Mouse (Mus musculus) forebrain, postnatal 0 days (tissue): ENCODE measurements around the gene Galnt7. TPM values are rescaled to one million over a fixed set of nuclear protein-coding genes. Genes with fewer than 3 reads are reported as not detected.

Source experiments
- ATAC-seq: fragments of 200-750 bp; cut with Nextera tagmentation; 2 replicates; pipeline ENCODE4 v1.8.0; 2017; ENCODE audit warnings: mild to moderate bottlenecking, moderate library complexity
- DNase-seq: peaks from one replicate; pipeline ENCODE4 v3.0.0-alpha.2; 2015
- H3K27ac ChIP-seq: fragments of 300-500 bp; sonication (generic); 2 replicates; pipeline ENCODE4 v1.5.1; 2014; ENCODE audit warnings: low read depth, mild to moderate bottlenecking, antibody characterized with exemption, low read length, moderate library complexity, mixed read lengths
- H3K27me3 ChIP-seq: fragments of 300-500 bp; sonication (generic); 2 replicates; pipeline ENCODE4 v1.6.1; 2014; ENCODE audit warnings: mild to moderate bottlenecking, low read length, mixed read lengths; ENCODE audit not compliant: insufficient read depth
- H3K36me3 ChIP-seq: fragments of 300-500 bp; sonication (generic); 2 replicates; pipeline ENCODE4 v1.6.1; 2014; ENCODE audit warnings: mild to moderate bottlenecking, moderate library complexity; ENCODE audit not compliant: insufficient read depth
- H3K4me1 ChIP-seq: fragments of 300-500 bp; sonication (generic); 2 replicates; pipeline ENCODE4 v1.6.1; 2014; ENCODE audit warnings: antibody characterized with exemption; ENCODE audit not compliant: insufficient read depth
- H3K4me2 ChIP-seq: fragments of 300-500 bp; sonication (generic); 2 replicates; pipeline ENCODE4 v1.6.1; 2014; ENCODE audit warnings: low read depth, mild to moderate bottlenecking, moderate library complexity
- H3K4me3 ChIP-seq: fragments of 300-500 bp; sonication (generic); 2 replicates; pipeline ENCODE4 v1.5.1; 2014; ENCODE audit warnings: low read depth, low read length, mixed read lengths
- H3K9ac ChIP-seq: fragments of 300-500 bp; sonication (generic); 2 replicates; pipeline ENCODE4 v1.6.1; 2014; ENCODE audit warnings: mild to moderate bottlenecking
- H3K9me3 ChIP-seq: fragments of 300-500 bp; sonication (generic); 2 replicates; pipeline ENCODE4 v1.6.1; 2016; ENCODE audit warnings: low read length
- CTCF ChIP-seq: sonication (generic); IDR thresholded peaks from 2 replicates; pipeline ENCODE4 v1.5.1; 2016; ENCODE audit warnings: antibody characterized with exemption, control low read depth, low read depth
- WGBS: fragments of 180-500 bp; shearing (Covaris S2); extraction: QIAGEN DNeasy Blood & Tissue Kit; methylation state at CpG from one replicate; pipeline ENCODE4 v1.1.7; 2014; 5-methylcytosine and 5-hydroxymethylcytosine counted together
- polyA plus RNA-seq: library from polyadenylated mRNA; unstranded; fragments of >200 nt; fragmentation: Nextera tagmentation; extraction: Ambion mirVana; gene quantifications from 2 replicates; pipeline ENCODE4 v1.2.1, GENCODE M21; 2015
- total RNA-seq: library from RNA; depleted of rRNA; stranded (reverse); fragments of >200 nt; gene quantifications from 2 replicates; pipeline ENCODE4 v1.2.3, GENCODE M21; 2014

Galnt7 gene
- total and polyA plus RNA-seq, 2 experiments from 2014 or later = 5.3 to 8.0 TPM

DNA sequence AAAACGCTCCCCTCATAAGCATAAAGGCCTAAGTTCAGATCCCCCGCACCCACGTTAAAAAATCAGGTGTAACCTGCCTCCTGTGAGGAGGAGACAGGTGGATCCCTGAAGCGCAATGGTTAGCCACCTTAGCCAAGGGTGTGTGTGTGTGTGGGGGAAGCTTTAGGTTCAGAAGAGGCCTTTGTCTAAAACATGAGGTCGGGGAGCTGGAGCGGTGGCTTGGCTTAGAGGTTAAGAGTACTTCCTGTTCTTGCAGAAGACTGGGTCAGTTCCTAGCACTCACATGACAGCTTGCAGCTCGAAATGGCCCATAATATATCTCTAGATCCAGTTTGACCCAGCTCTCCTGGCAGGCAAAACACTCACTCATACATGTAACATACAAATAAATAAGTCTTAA, 60.2 kb downstream of the Galnt7 start:
- TF ChIP-seq CTCF = no peak
- DNase-seq = no peak
- no peak for ATAC-seq
- WGBS = 90% methylated on average over 7 of the region's 7 CpGs
- no peak overlapping the region for H3K9ac ChIP-seq
- no peak overlapping the region for H3K4me3 ChIP-seq
- no peaks in the 10 kb centered on the region for H3K4me1 ChIP-seq
- no peaks in the 10 kb centered on the region for H3K9me3 ChIP-seq
- no peak overlapping the region for H3K4me2 ChIP-seq
- no peaks in the 10 kb centered on the region for H3K27me3 ChIP-seq
- no peak overlapping the region for H3K27ac ChIP-seq
- H3K36me3 ChIP-seq = no peaks in the 10 kb centered on the region

DNA sequence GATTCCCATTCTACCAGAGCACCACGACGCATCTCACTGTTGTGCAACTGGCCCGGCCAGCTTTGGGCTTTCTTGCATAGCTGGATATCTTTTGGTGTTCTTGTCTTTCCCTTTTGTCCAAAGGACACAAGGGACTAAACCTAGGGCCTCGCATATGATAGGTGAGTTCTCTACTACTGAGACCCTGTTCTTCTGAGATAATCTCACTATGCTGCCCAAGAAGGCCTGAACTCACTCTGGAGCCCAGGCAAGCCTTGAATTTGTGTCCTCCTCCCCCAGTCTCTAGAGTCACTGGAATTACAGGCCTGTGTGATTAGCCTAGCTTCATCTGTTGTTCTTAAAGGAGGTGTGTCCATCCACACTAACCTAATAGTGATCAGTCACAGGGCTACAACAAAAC, 61.2 kb downstream of the Galnt7 start:
- Histone ChIP-seq H3K4me2 (no peak overlapping the region), H3K27me3 (no peaks in the 10 kb centered on the region), H3K4me3 (no peak overlapping the region), H3K36me3 (no peaks in the 10 kb centered on the region), H3K9me3 (no peaks in the 10 kb centered on the region), H3K4me1 (no peaks in the 10 kb centered on the region), H3K27ac (no peak overlapping the region), H3K9ac (no peak overlapping the region)
- ATAC-seq = no peak
- no peak for TF ChIP-seq CTCF
- 93% methylated on average over 4 of the region's 4 CpGs for WGBS
- DNase-seq = no peak

DNA sequence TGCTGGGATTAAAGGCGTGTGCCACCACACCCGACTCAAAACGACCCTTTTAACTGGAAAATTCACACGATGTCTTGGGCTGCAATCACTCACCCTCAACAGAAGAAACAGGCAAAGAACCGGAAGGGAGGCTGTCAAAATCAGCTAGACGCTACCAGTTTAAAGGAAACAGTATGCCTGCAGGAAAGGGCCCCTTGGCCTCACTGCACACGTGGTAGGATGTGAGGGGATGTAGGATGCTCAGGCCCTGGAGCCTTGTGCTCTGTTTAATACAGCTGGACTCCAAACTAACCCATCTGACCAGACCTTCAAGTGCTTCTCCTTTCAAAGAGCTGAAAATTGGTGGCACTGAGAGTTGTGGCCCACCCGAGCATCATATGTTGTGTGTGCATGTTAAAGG, 62.8 kb downstream of the Galnt7 start:
- H3K27ac ChIP-seq = no peak overlapping the region
- H3K9ac ChIP-seq = no peak overlapping the region
- no peak overlapping the region for H3K4me3 ChIP-seq
- 92% methylated on average over 8 of the region's 8 CpGs for WGBS
- no peak for DNase-seq
- no peaks in the 10 kb centered on the region for H3K9me3 ChIP-seq
- no peaks in the 10 kb centered on the region for H3K36me3 ChIP-seq
- no peaks in the 10 kb centered on the region for H3K27me3 ChIP-seq
- ATAC-seq = no peak
- no peak overlapping the region for H3K4me2 ChIP-seq
- no peaks in the 10 kb centered on the region for H3K4me1 ChIP-seq
- no peak for TF ChIP-seq CTCF

DNA sequence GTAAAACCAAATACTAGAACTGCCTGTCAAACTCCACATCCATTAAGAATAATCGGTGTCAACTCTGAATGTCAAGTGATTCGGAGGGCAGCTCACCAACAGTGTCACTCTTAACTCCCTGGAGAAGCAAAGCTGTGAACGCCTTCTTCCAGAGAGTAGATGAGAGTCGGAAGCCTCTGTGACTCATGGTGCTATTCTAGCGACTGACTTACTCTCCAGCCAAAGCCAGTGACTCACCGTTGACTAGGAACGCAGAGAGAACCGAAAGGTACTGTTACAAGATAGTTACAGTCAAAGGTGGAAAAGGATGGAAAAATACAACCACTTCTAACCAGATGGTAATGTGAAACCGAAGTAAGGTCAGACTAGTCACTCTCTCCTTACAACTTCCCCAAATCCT, 63.7 kb downstream of the Galnt7 start:
- 87% methylated on average over 9 of the region's 9 CpGs for WGBS
- Histone ChIP-seq H3K4me3 (no peak overlapping the region), H3K27me3 (no peaks in the 10 kb centered on the region), H3K27ac (no peak overlapping the region), H3K9me3 (no peaks in the 10 kb centered on the region), H3K4me1 (peaks cover 5% of the 10 kb centered on the region; the same call in 1 of the 2 replicates), H3K36me3 (no peaks in the 10 kb centered on the region), H3K4me2 (no peak overlapping the region), H3K9ac (no peak overlapping the region)
- ATAC-seq = peak; percentile 32; the same call in 1 of the 2 replicates
- peak; percentile 16 for DNase-seq
- TF ChIP-seq CTCF = no peak

DNA sequence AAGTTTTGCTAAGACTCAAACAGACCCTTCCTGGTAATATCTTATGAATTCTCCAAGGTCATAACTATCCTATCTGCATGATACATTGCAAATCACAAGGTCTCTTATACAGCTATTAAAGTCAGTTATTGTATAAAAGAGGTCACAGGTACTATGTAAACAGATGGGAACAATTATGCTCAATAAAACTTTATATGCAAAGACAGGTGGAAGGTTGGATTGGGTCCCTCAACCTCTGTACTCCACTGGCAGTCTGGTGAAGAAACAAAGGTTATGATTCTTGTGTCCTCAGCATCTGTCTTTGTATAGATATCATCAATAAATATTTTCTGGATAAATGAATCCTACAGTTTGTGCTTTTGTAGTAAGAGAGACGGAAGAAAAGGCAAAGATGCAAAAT, 64.2 kb downstream of the Galnt7 start:
- Histone ChIP-seq H3K9me3 (no peaks in the 10 kb centered on the region), H3K27me3 (no peaks in the 10 kb centered on the region), H3K9ac (no peak overlapping the region), H3K4me3 (no peak overlapping the region), H3K36me3 (no peaks in the 10 kb centered on the region), H3K4me1 (peaks cover 5% of the 10 kb centered on the region; the same call in 1 of the 2 replicates), H3K4me2 (no peak overlapping the region), H3K27ac (no peak overlapping the region)
- no peak for ATAC-seq
- 95% methylated on average over 1 of the region's 1 CpGs for WGBS
- TF ChIP-seq CTCF = no peak
- DNase-seq = no peak

DNA sequence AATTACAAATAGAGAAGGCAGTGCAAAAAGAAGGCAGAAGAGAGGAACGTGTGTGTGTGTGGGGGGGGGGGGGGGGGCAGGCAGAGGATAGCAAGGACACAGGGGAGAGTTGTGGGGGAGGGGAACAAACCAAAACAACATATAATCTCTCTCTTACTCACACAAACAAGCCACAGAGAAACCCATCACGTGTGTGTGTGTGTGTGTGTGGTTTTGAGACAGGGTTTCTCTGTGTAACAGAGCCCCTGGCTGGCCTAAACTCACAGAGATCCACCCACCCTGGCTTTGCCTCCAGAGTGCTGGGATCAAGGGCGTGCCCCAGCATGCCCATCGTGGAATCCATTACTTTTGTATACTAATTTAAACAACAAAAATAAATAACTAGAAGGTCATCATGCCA, 66.2 kb downstream of the Galnt7 start:
- Histone ChIP-seq H3K27ac (no peak overlapping the region), H3K27me3 (no peaks in the 10 kb centered on the region), H3K4me2 (no peak overlapping the region), H3K4me1 (peaks cover 5% of the 10 kb centered on the region; the same call in 1 of the 2 replicates), H3K9ac (no peak overlapping the region), H3K36me3 (no peaks in the 10 kb centered on the region), H3K9me3 (no peaks in the 10 kb centered on the region), H3K4me3 (no peak overlapping the region)
- no peak for ATAC-seq
- TF ChIP-seq CTCF = no peak
- 56% methylated on average over 4 of the region's 4 CpGs for WGBS
- no peak for DNase-seq

DNA sequence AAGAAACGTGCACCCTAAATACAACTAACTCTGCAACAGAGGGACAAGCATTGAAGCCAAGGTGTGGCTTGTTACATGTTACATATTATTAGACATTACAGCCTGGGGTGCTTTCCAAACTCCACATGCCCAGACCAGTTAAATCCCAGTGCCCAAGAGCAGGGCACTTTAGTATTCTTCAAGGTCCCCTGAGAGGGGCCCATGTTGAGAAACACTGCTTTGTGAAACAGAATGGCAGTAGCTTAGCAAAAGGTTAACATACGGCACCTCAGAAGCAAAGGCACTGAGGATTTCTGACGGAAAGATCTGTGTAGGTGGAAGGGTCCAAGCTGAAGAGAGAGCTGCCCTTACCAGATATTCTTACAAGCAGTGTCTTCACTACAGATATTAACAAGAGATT, 67.0 kb downstream of the Galnt7 start:
- DNase-seq = no peak
- H3K4me1 ChIP-seq = peaks cover 5% of the 10 kb centered on the region; the same call in 1 of the 2 replicates
- H3K27ac ChIP-seq = no peak overlapping the region
- WGBS = 48% methylated on average over 3 of the region's 3 CpGs
- H3K9ac ChIP-seq = no peak overlapping the region
- H3K4me3 ChIP-seq = no peak overlapping the region
- no peak for TF ChIP-seq CTCF
- H3K27me3 ChIP-seq = no peaks in the 10 kb centered on the region
- ATAC-seq = no peak
- no peaks in the 10 kb centered on the region for H3K36me3 ChIP-seq
- no peaks in the 10 kb centered on the region for H3K9me3 ChIP-seq
- no peak overlapping the region for H3K4me2 ChIP-seq

DNA sequence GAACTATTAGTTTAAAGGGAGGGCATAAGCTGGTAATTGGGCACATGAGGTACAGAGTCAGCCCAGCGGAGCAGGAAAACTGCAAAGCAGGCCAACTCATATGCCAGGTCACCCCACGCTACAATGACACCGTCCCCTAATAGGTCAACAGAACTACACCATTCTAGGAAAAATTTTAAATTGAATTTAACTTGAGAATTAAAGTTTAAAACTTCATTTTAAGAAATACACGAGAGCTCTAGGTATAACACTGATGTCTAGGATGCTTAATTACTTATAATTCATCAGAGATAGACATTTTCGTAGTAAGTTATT, 67.7 kb downstream of the Galnt7 start:
- no peaks in the 10 kb centered on the region for H3K36me3 ChIP-seq
- no peak overlapping the region for H3K4me2 ChIP-seq
- peaks cover 5% of the 10 kb centered on the region; the same call in 1 of the 2 replicates for H3K4me1 ChIP-seq
- TF ChIP-seq CTCF = no peak
- WGBS = 74% methylated on average over 5 of the region's 5 CpGs
- ATAC-seq = no peak
- H3K9ac ChIP-seq = no peak overlapping the region
- H3K9me3 ChIP-seq = no peaks in the 10 kb centered on the region
- no peak overlapping the region for H3K4me3 ChIP-seq
- H3K27ac ChIP-seq = no peak overlapping the region
- no peaks in the 10 kb centered on the region for H3K27me3 ChIP-seq
- no peak for DNase-seq
